Mouse (Mus musculus) neural tube, embryonic 13.5 days (tissue): ENCODE data around the gene Cadps. TPM values are rescaled to one million over a fixed set of nuclear protein-coding genes. Genes with fewer than 3 reads are reported as not detected.
A peak's percentile ranks its signal among the peaks of the same experiment; 100 is the strongest.

Experiments used
- ATAC-seq: fragments of 200-750 bp; cut with Nextera tagmentation; 2 replicates; pipeline ENCODE4 v1.8.0; 2017; ENCODE audit warnings: low read depth, mild to moderate bottlenecking, moderate TSS enrichment, moderate library complexity
- H3K27ac ChIP-seq: fragments of 300-500 bp; sonication (generic); replicated peaks from 2 replicates; pipeline ENCODE4 v1.5.1; 2015; ENCODE audit warnings: moderate library complexity, mild to moderate bottlenecking, inconsistent platforms
- H3K27me3 ChIP-seq: fragments of 300-500 bp; sonication (generic); 2 replicates; pipeline ENCODE4 v1.6.1; 2015; ENCODE audit warnings: mild to moderate bottlenecking, inconsistent platforms
- H3K36me3 ChIP-seq: fragments of 300-500 bp; sonication (generic); 2 replicates; pipeline ENCODE4 v1.6.1; 2015; ENCODE audit warnings: mild to moderate bottlenecking, inconsistent platforms
- H3K4me1 ChIP-seq: fragments of 300-500 bp; sonication (generic); replicated peaks from 2 replicates; pipeline ENCODE4 v1.6.1; 2015; ENCODE audit warnings: inconsistent platforms
- H3K4me2 ChIP-seq: fragments of 300-500 bp; sonication (generic); 2 replicates; pipeline ENCODE4 v1.6.1; 2015; ENCODE audit warnings: inconsistent platforms, mild to moderate bottlenecking, moderate library complexity
- H3K4me3 ChIP-seq: fragments of 300-500 bp; sonication (generic); 2 replicates; pipeline ENCODE4 v1.5.1; 2015; ENCODE audit warnings: mild to moderate bottlenecking, inconsistent platforms
- H3K9ac ChIP-seq: fragments of 300-500 bp; sonication (generic); 2 replicates; pipeline ENCODE4 v1.6.1; 2015; ENCODE audit warnings: moderate library complexity, mild to moderate bottlenecking, inconsistent platforms
- H3K9me3 ChIP-seq: fragments of 300-500 bp; sonication (generic); 2 replicates; pipeline ENCODE4 v1.6.1; 2016; ENCODE audit warnings: inconsistent platforms
- WGBS: fragments of 180-500 bp; shearing (Covaris S2); methylation state at CpG from one replicate; pipeline ENCODE4 v1.1.7; 2015; 5-methylcytosine and 5-hydroxymethylcytosine counted together
- polyA plus RNA-seq: library from polyadenylated mRNA; unstranded; fragments of >200 nt; fragmentation: Nextera tagmentation; extraction: Ambion mirVana; gene quantifications from 2 replicates; pipeline ENCODE4 v1.2.1, GENCODE M21; 2015

Gene Cadps
- polyA plus RNA-seq, 1 experiment from 2014 or later, result 34.2 TPM

- 46% methylated on average over 3 of the region's 3 CpGs for WGBS
- H3K4me1 ChIP-seq, result peaks cover 23% of the 10 kb centered on the region
- H3K4me3 ChIP-seq, result no peak overlapping the region
- no peaks in the 10 kb centered on the region for H3K27me3 ChIP-seq
- no peak overlapping the region for H3K4me2 ChIP-seq
- no peak overlapping the region for H3K9ac ChIP-seq
- H3K36me3 ChIP-seq, result peaks cover 5% of the 10 kb centered on the region; the same call in 1 of the 2 replicates
- no peaks in the 10 kb centered on the region for H3K9me3 ChIP-seq
- ATAC-seq, result no peak
- no peak overlapping the region for H3K27ac ChIP-seq
These were observed 104.1 kb downstream of the Cadps start for GRCm38 (mm10) chr14:12718766-12719165.

- Histone ChIP-seq H3K36me3 (peaks cover 11% of the 10 kb centered on the region; the same call in 1 of the 2 replicates), H3K4me2 (no peak overlapping the region), H3K9ac (no peak overlapping the region), H3K27ac (no peak overlapping the region), H3K4me3 (no peak overlapping the region), H3K4me1 (peaks cover 23% of the 10 kb centered on the region), H3K27me3 (no peaks in the 10 kb centered on the region), H3K9me3 (no peaks in the 10 kb centered on the region)
- ATAC-seq, result no peak
- WGBS, result 55% methylated on average over 2 of the region's 2 CpGs
These were observed 106.8 kb downstream of the Cadps start for GRCm38 (mm10) chr14:12715906-12716659.

GRCm38 (mm10) chr14:12707395-12707794, 115.5 kb downstream of the Cadps start:
- Histone ChIP-seq H3K27ac (no peak overlapping the region), H3K4me2 (no peak overlapping the region), H3K4me3 (no peak overlapping the region), H3K4me1 (no peaks in the 10 kb centered on the region), H3K27me3 (no peaks in the 10 kb centered on the region), H3K9ac (no peak overlapping the region), H3K9me3 (no peaks in the 10 kb centered on the region), H3K36me3 (peaks cover 21% of the 10 kb centered on the region)
- WGBS, result 88% methylated on average over 3 of the region's 3 CpGs
- ATAC-seq, result no peak

GRCm38 (mm10) chr14:12704461-12704860, 118.4 kb downstream of the Cadps start:
- WGBS, result 81% methylated on average over 2 of the region's 2 CpGs
- peaks cover 4% of the 10 kb centered on the region; the same call in 1 of the 2 replicates for H3K4me1 ChIP-seq
- no peaks in the 10 kb centered on the region for H3K27me3 ChIP-seq
- no peak overlapping the region for H3K9ac ChIP-seq
- H3K27ac ChIP-seq, result no peak overlapping the region
- no peak for ATAC-seq
- H3K9me3 ChIP-seq, result no peaks in the 10 kb centered on the region
- H3K36me3 ChIP-seq, result peaks cover 10% of the 10 kb centered on the region
- H3K4me2 ChIP-seq, result no peak overlapping the region
- H3K4me3 ChIP-seq, result no peak overlapping the region

- Histone ChIP-seq H3K27ac (no peak overlapping the region), H3K9ac (no peak overlapping the region), H3K36me3 (no peaks in the 10 kb centered on the region), H3K4me3 (no peak overlapping the region), H3K4me2 (no peak overlapping the region), H3K9me3 (no peaks in the 10 kb centered on the region), H3K4me1 (peaks cover 12% of the 10 kb centered on the region), H3K27me3 (no peaks in the 10 kb centered on the region)
- no peak for ATAC-seq
- WGBS, result 63% methylated on average over 1 of the region's 1 CpGs
These were observed 132.7 kb downstream of the Cadps start for GRCm38 (mm10) chr14:12690201-12690600.

- H3K4me1 ChIP-seq, result peaks cover 35% of the 10 kb centered on the region
- H3K9me3 ChIP-seq, result no peaks in the 10 kb centered on the region
- H3K27ac ChIP-seq, result 0 out of 2 replicates have a peak overlapping the region, but pooled peaks have one; percentile 28
- ATAC-seq, result peak; percentile 74; the same call in 1 of the 2 replicates
- 49% methylated on average over 3 of the region's 3 CpGs for WGBS
- no peak overlapping the region for H3K9ac ChIP-seq
- no peaks in the 10 kb centered on the region for H3K27me3 ChIP-seq
- no peak overlapping the region for H3K4me3 ChIP-seq
- no peak overlapping the region for H3K4me2 ChIP-seq
- no peaks in the 10 kb centered on the region for H3K36me3 ChIP-seq
These were observed 137.9 kb downstream of the Cadps start for GRCm38 (mm10) chr14:12685015-12685414.

GRCm38 (mm10) chr14:12680819-12681638, 141.8 kb downstream of the Cadps start:
- H3K27ac ChIP-seq, result peak overlapping the region; percentile 80
- no peak overlapping the region for H3K4me2 ChIP-seq
- H3K27me3 ChIP-seq, result no peaks in the 10 kb centered on the region
- 0 out of 2 replicates have a peak, but pooled peaks have one; percentile 42 for ATAC-seq
- H3K4me1 ChIP-seq, result peaks cover 31% of the 10 kb centered on the region
- WGBS, result 47% methylated on average over 3 of the region's 3 CpGs
- H3K36me3 ChIP-seq, result peaks cover 6% of the 10 kb centered on the region; the same call in 1 of the 2 replicates
- H3K4me3 ChIP-seq, result no peak overlapping the region
- peaks cover 3% of the 10 kb centered on the region; the same call in 1 of the 2 replicates for H3K9me3 ChIP-seq
- H3K9ac ChIP-seq, result no peak overlapping the region

- Histone ChIP-seq H3K9ac (no peak overlapping the region), H3K4me1 (0 out of 2 replicates have a peak, but pooled peaks cover 4% of the 10 kb centered on the region), H3K27me3 (no peaks in the 10 kb centered on the region), H3K4me3 (no peak overlapping the region), H3K36me3 (no peaks in the 10 kb centered on the region), H3K4me2 (no peak overlapping the region), H3K27ac (no peak overlapping the region), H3K9me3 (no peaks in the 10 kb centered on the region)
- no peak for ATAC-seq
- WGBS, result 87% methylated on average over 2 of the region's 2 CpGs
These were observed 161.4 kb downstream of the Cadps start for GRCm38 (mm10) chr14:12661430-12661829.

GRCm38 (mm10) chr14:12657351-12657750, 165.5 kb downstream of the Cadps start:
- no peak overlapping the region for H3K27ac ChIP-seq
- 0 out of 2 replicates have a peak, but pooled peaks cover 4% of the 10 kb centered on the region for H3K4me1 ChIP-seq
- no peak overlapping the region for H3K4me2 ChIP-seq
- H3K4me3 ChIP-seq, result no peak overlapping the region
- ATAC-seq, result 0 out of 2 replicates have a peak, but pooled peaks have one; percentile 34
- H3K36me3 ChIP-seq, result no peaks in the 10 kb centered on the region
- H3K9ac ChIP-seq, result no peak overlapping the region
- no peaks in the 10 kb centered on the region for H3K27me3 ChIP-seq
- no peaks in the 10 kb centered on the region for H3K9me3 ChIP-seq
- WGBS, result 83% methylated on average over 4 of the region's 4 CpGs

GRCm38 (mm10) chr14:12642868-12643512, 179.9 kb downstream of the Cadps start:
- no peak for ATAC-seq
- H3K9ac ChIP-seq, result no peak overlapping the region
- WGBS, result 65% methylated on average over 6 of the region's 6 CpGs
- peaks cover 8% of the 10 kb centered on the region; the same call in 1 of the 2 replicates for H3K4me1 ChIP-seq
- no peak overlapping the region for H3K4me2 ChIP-seq
- no peaks in the 10 kb centered on the region for H3K9me3 ChIP-seq
- H3K4me3 ChIP-seq, result no peak overlapping the region
- H3K36me3 ChIP-seq, result no peaks in the 10 kb centered on the region
- no peaks in the 10 kb centered on the region for H3K27me3 ChIP-seq
- no peak overlapping the region for H3K27ac ChIP-seq

- no peak for ATAC-seq
- 61% methylated on average over 2 of the region's 2 CpGs for WGBS
- H3K4me3 ChIP-seq, result no peak overlapping the region
- peaks cover 16% of the 10 kb centered on the region for H3K4me1 ChIP-seq
- H3K27ac ChIP-seq, result no peak overlapping the region
- H3K9ac ChIP-seq, result no peak overlapping the region
- H3K9me3 ChIP-seq, result no peaks in the 10 kb centered on the region
- no peak overlapping the region for H3K4me2 ChIP-seq
- no peaks in the 10 kb centered on the region for H3K27me3 ChIP-seq
- no peaks in the 10 kb centered on the region for H3K36me3 ChIP-seq
These were observed 184.1 kb downstream of the Cadps start for GRCm38 (mm10) chr14:12638762-12639161.
